ENCODE assay signal across 12 mouse cellular contexts in the genomic region with DNA sequence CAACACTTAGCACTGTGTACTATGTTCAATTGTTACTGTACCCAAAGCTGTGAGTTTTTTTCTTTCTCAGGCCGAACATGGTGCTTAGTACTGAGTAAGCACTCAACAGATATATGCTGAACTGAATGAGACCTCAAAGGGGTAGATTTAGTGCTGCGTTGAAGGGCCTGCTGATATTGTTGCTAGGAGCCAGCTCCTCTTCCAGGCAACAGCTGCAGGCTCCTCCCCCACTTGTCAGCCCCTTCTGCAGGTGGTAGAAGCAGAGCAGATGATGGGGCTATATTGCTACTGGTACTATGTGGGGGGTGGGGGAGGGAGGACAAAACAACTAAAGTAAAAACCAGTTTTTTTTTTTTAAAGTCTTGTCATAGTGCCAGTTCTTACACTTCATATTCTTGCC. TPM values are rescaled to one million over a fixed set of nuclear protein-coding genes. Genes with fewer than 3 reads are reported as not detected.
DNase-seq lines count a peak whose midpoint lies in the region; ATAC-seq lines count a peak whose summit lies in the region.
"Had no signal": no experiment of that assay in that cellular context is flagged by ENCODE, and none has a peak within 500 bp of the region (broad histone marks: within the 10 kb centered on the region; RNA-seq: fewer than 3 reads in every experiment).

No protein-coding gene starts in this region.

- peak overlapping the region; percentile 36; the same call in 1 of the 2 replicates for H3K27ac ChIP-seq in heart, embryonic 10.5 days
- peak overlapping the region; percentile 28; the same call in 1 of the 2 replicates for H3K27ac ChIP-seq in midbrain, embryonic 10.5 days (replicated peaks)
- no peak overlapping the region for H3K27ac ChIP-seq in midbrain, embryonic 14.5 days (replicated peaks; ENCODE audit: low read depth, low read length)
- peak overlapping the region; percentile 6; the same call in 1 of the 2 replicates for H3K27ac ChIP-seq in lung, embryonic 16.5 days (ENCODE audit: low read length)
- H3K27ac ChIP-seq: midbrain, embryonic 12.5 days had no signal

- H3K27me3 ChIP-seq in heart, embryonic 10.5 days (ENCODE audit: insufficient read depth, poor library complexity, severe bottlenecking) = no peaks in the 10 kb centered on the region
- H3K27me3 ChIP-seq in midbrain, embryonic 10.5 days (ENCODE audit: low read depth, poor library complexity, severe bottlenecking) = no peaks in the 10 kb centered on the region
- H3K27me3 ChIP-seq in midbrain, embryonic 14.5 days (ENCODE audit: control insufficient read depth, insufficient read depth, low read length) = no peaks in the 10 kb centered on the region
- no peaks in the 10 kb centered on the region for H3K27me3 ChIP-seq in lung, embryonic 16.5 days (ENCODE audit: control insufficient read depth, insufficient read depth, low read depth, low read length)
- H3K27me3 ChIP-seq: midbrain, embryonic 12.5 days had no signal

- H3K4me2 ChIP-seq in midbrain, embryonic 14.5 days (ENCODE audit: low read length) = no peak overlapping the region
- no peak overlapping the region for H3K4me2 ChIP-seq in lung, embryonic 16.5 days (ENCODE audit: low read depth, low read length)
- H3K4me2 ChIP-seq: midbrain, embryonic 12.5 days had no signal

- no peak overlapping the region for H3K9ac ChIP-seq in midbrain, embryonic 14.5 days (replicated peaks; ENCODE audit: low read length)
- no peak overlapping the region for H3K9ac ChIP-seq in lung, embryonic 16.5 days (ENCODE audit: low read length)
- H3K9ac ChIP-seq: midbrain, embryonic 12.5 days had no signal

- peaks cover 8% of the 10 kb centered on the region; the same call in 1 of the 2 replicates for H3K36me3 ChIP-seq in heart, embryonic 10.5 days
- peaks cover 8% of the 10 kb centered on the region for H3K36me3 ChIP-seq in midbrain, embryonic 10.5 days
- H3K36me3 ChIP-seq in midbrain, embryonic 14.5 days (ENCODE audit: control insufficient read depth, insufficient read depth, low read length) = peaks cover 11% of the 10 kb centered on the region; the same call in 1 of the 2 replicates
- no peaks in the 10 kb centered on the region for H3K36me3 ChIP-seq in lung, embryonic 16.5 days (ENCODE audit: control insufficient read depth, insufficient read depth, low read length)

- peaks cover 64% of the 10 kb centered on the region for H3K4me1 ChIP-seq in heart, embryonic 10.5 days
- H3K4me1 ChIP-seq in midbrain, embryonic 10.5 days = peaks cover 54% of the 10 kb centered on the region
- H3K4me1 ChIP-seq in midbrain, embryonic 14.5 days (ENCODE audit: control insufficient read depth, insufficient read depth, low read length) = peaks cover 3% of the 10 kb centered on the region; the same call in 1 of the 2 replicates
- peaks cover 45% of the 10 kb centered on the region for H3K4me1 ChIP-seq in lung, embryonic 16.5 days (replicated peaks; ENCODE audit: control insufficient read depth, insufficient read depth, low read length)

- peak; percentile 82 for DNase-seq in heart, embryonic 10.5 days (ENCODE audit: low spot score)
- DNase-seq in heart, adult 18-20 months = no peak
- no peak for DNase-seq in midbrain, embryonic 10.5 days (ENCODE audit: low spot score)
- DNase-seq in midbrain, embryonic 14.5 days = no peak
- peak; percentile 87 for DNase-seq in thymus, postnatal 14 days
- DNase-seq: cerebellum, adult 11 months; kidney, postnatal 36 days had no signal

- H3K9me3 ChIP-seq in heart, embryonic 10.5 days = no peaks in the 10 kb centered on the region
- no peaks in the 10 kb centered on the region for H3K9me3 ChIP-seq in midbrain, embryonic 10.5 days (replicated peaks)
- H3K9me3 ChIP-seq in midbrain, embryonic 14.5 days (ENCODE audit: control insufficient read depth, low read length) = no peaks in the 10 kb centered on the region
- no peaks in the 10 kb centered on the region for H3K9me3 ChIP-seq in lung, embryonic 16.5 days (ENCODE audit: control insufficient read depth, low read length)
- H3K9me3 ChIP-seq: midbrain, embryonic 12.5 days had no signal

- ATAC-seq in midbrain, embryonic 14.5 days (ENCODE audit: low FRiP score, low TSS enrichment) = no peak
- no peak for ATAC-seq in lung, embryonic 16.5 days (ENCODE audit: low read depth)
- no peak for ATAC-seq in granulocyte monocyte progenitor cell, adult 5-6 weeks (replicated peaks; ENCODE audit: poor library complexity, severe bottlenecking)

- no peak overlapping the region for H3K4me3 ChIP-seq in heart, embryonic 10.5 days
- no peak overlapping the region for H3K4me3 ChIP-seq in midbrain, embryonic 10.5 days
- H3K4me3 ChIP-seq in midbrain, embryonic 14.5 days (replicated peaks; ENCODE audit: low read depth, low read length) = no peak overlapping the region
- H3K4me3 ChIP-seq in lung, embryonic 16.5 days (ENCODE audit: low read length) = no peak overlapping the region
- H3K4me3 ChIP-seq: midbrain, embryonic 12.5 days had no signal

- 16% methylated on average over 2 of the region's 2 CpGs for WGBS in heart, embryonic 10.5 days
- WGBS in midbrain, embryonic 10.5 days = 64% methylated on average over 2 of the region's 2 CpGs
- 37% methylated on average over 2 of the region's 2 CpGs for WGBS in midbrain, embryonic 14.5 days
- 40% methylated on average over 2 of the region's 2 CpGs for WGBS in lung, embryonic 16.5 days

RNA-seq across cellular contexts. Expression of gene Lrrc42, which starts 3.9 kb away (rescaled TPM):
- 81.7 and 86.6 TPM in 2 replicates for polyA plus RNA-seq in heart, embryonic 10.5 days (2016; fragmentation: Nextera tagmentation; extraction: Ambion mirVana)
- 10 to 100 TPM in 1 of 2 experiments, 1 to 10 TPM in 1; 10.0 to 10.2 TPM for total RNA-seq in heart, adult 18-20 months (2021)
- polyA plus RNA-seq in midbrain, embryonic 10.5 days (2016; fragmentation: Nextera tagmentation; extraction: Ambion mirVana) = 75.0 and 83.0 TPM in 2 replicates
- 47.5 and 50.7 TPM in 2 replicates for polyA plus RNA-seq in midbrain, embryonic 14.5 days (2014; fragmentation: Nextera tagmentation; extraction: Ambion mirVana)
- 66.1 and 71.2 TPM in 2 replicates for polyA plus RNA-seq in lung, embryonic 16.5 days (2015; fragmentation: Nextera tagmentation; extraction: Ambion mirVana)
- 20.4 and 21.8 TPM in 2 replicates for total RNA-seq in granulocyte monocyte progenitor cell, adult 5-6 weeks (2014; fragmentation: Nextera tagmentation)
- total RNA-seq in granulocyte monocyte progenitor cell, adult 5-6 weeks (2017) = 2.5 and 4.7 TPM in 2 replicates

RNA-seq across cellular contexts. Expression of gene Hspb11, which starts 3.9 kb away (rescaled TPM):
- 39.4 and 43.4 TPM in 2 replicates for polyA plus RNA-seq in heart, embryonic 10.5 days (2016; fragmentation: Nextera tagmentation; extraction: Ambion mirVana)
- total RNA-seq in heart, adult 18-20 months (2021) = 10 to 100 TPM in 1 of 2 experiments, 1 to 10 TPM in 1; 9.8 to 13.6 TPM
- polyA plus RNA-seq in midbrain, embryonic 10.5 days (2016; fragmentation: Nextera tagmentation; extraction: Ambion mirVana) = 25.6 and 25.9 TPM in 2 replicates
- polyA plus RNA-seq in midbrain, embryonic 14.5 days (2014; fragmentation: Nextera tagmentation; extraction: Ambion mirVana) = 38.2 and 45.7 TPM in 2 replicates
- polyA plus RNA-seq in lung, embryonic 16.5 days (2015; fragmentation: Nextera tagmentation; extraction: Ambion mirVana) = 41.2 and 43.6 TPM in 2 replicates
- total RNA-seq in granulocyte monocyte progenitor cell, adult 5-6 weeks (2014; fragmentation: Nextera tagmentation) = 7.8 and 18.0 TPM in 2 replicates
- 7.9 and 14.2 TPM in 2 replicates for total RNA-seq in granulocyte monocyte progenitor cell, adult 5-6 weeks (2017)

RNA-seq across cellular contexts. Expression of gene Ldlrad1, which starts 40.5 kb away (rescaled TPM):
- not detected in 2 replicates for polyA plus RNA-seq in heart, embryonic 10.5 days (2016; fragmentation: Nextera tagmentation; extraction: Ambion mirVana)
- total RNA-seq in heart, adult 18-20 months (2021) = under 1 TPM in 1 of 2 experiments, not detected in 1; 0.44 TPM
- polyA plus RNA-seq in midbrain, embryonic 10.5 days (2016; fragmentation: Nextera tagmentation; extraction: Ambion mirVana) = not detected in 2 replicates
- not detected in 2 replicates for polyA plus RNA-seq in midbrain, embryonic 14.5 days (2014; fragmentation: Nextera tagmentation; extraction: Ambion mirVana)
- polyA plus RNA-seq in lung, embryonic 16.5 days (2015; fragmentation: Nextera tagmentation; extraction: Ambion mirVana) = 0.23 and 0.72 TPM in 2 replicates
- total RNA-seq in granulocyte monocyte progenitor cell, adult 5-6 weeks (2014; fragmentation: Nextera tagmentation) = not detected in 2 replicates
- not detected in 2 replicates for total RNA-seq in granulocyte monocyte progenitor cell, adult 5-6 weeks (2017)
- polyA plus RNA-seq: limb, embryonic 11.5 days; midbrain, embryonic 12.5 days had no signal

RNA-seq across cellular contexts. Expression of gene Dio1, which starts 57.5 kb away (rescaled TPM):
- polyA plus RNA-seq in heart, embryonic 10.5 days (2016; fragmentation: Nextera tagmentation; extraction: Ambion mirVana) = not detected in 2 replicates
- not detected for total RNA-seq in heart, adult 18-20 months (2021)
- polyA plus RNA-seq in midbrain, embryonic 10.5 days (2016; fragmentation: Nextera tagmentation; extraction: Ambion mirVana) = not detected in 2 replicates
- not detected in 2 replicates for polyA plus RNA-seq in midbrain, embryonic 14.5 days (2014; fragmentation: Nextera tagmentation; extraction: Ambion mirVana)
- polyA plus RNA-seq in lung, embryonic 16.5 days (2015; fragmentation: Nextera tagmentation; extraction: Ambion mirVana) = 0.16 and 0.44 TPM in 2 replicates
- total RNA-seq in granulocyte monocyte progenitor cell, adult 5-6 weeks (2014; fragmentation: Nextera tagmentation) = not detected in 2 replicates
- not detected in 2 replicates for total RNA-seq in granulocyte monocyte progenitor cell, adult 5-6 weeks (2017)
- total RNA-seq: hematopoietic stem cell, adult 5-6 weeks had no signal
- polyA plus RNA-seq: limb, embryonic 11.5 days; midbrain, embryonic 12.5 days had no signal

Comparison
In these comparisons a context has a peak if more than half of its experiments do, and no peak if none do; other contexts are left out.
1. DNase-seq: peak in heart, embryonic 10.5 days (single experiment) and thymus, postnatal 14 days (single experiment); none in heart, adult 18-20 months (0 of 2), midbrain, embryonic 10.5 days (single experiment) and midbrain, embryonic 14.5 days (single experiment).